Mouse (Mus musculus) hindbrain, embryonic 11.5 days (tissue): ENCODE measurements at regions not wholly inside any gene's neighbourhood (a gene's known extent, or its start where the extent isn't known, plus 50 kb on each side); places are given as distances from the start of the nearest gene placed in this dataset.
A peak's percentile ranks its signal among the peaks of the same experiment; 100 is the strongest.

Source experiments
- ATAC-seq: fragments of 200-750 bp; cut with Nextera tagmentation; 2 replicates; pipeline ENCODE4 v1.8.0; 2017; ENCODE audit warnings: mild to moderate bottlenecking, moderate TSS enrichment, moderate library complexity; ENCODE audit not compliant: low FRiP score
- DNase-seq: peaks from one replicate; pipeline ENCODE4 v3.0.0-alpha.2; 2015; ENCODE audit warnings: low spot score
- H3K27ac ChIP-seq: fragments of 300-500 bp; sonication (generic); 2 replicates; pipeline ENCODE4 v1.5.1; 2014; ENCODE audit warnings: mild to moderate bottlenecking, low read depth, low read length
- H3K27me3 ChIP-seq: fragments of 300-500 bp; sonication (generic); 2 replicates; pipeline ENCODE4 v1.6.1; 2014; ENCODE audit warnings: mild to moderate bottlenecking, low read length, moderate library complexity, mixed read lengths; ENCODE audit not compliant: control insufficient read depth, insufficient read depth
- H3K36me3 ChIP-seq: fragments of 300-500 bp; sonication (generic); 2 replicates; pipeline ENCODE4 v1.6.1; 2014; ENCODE audit warnings: mild to moderate bottlenecking, low read length, moderate library complexity, mixed read lengths; ENCODE audit not compliant: control insufficient read depth, insufficient read depth
- H3K4me1 ChIP-seq: fragments of 300-500 bp; sonication (generic); replicated peaks from 2 replicates; pipeline ENCODE4 v1.6.1; 2014; ENCODE audit warnings: low read length, mixed read lengths; ENCODE audit not compliant: control insufficient read depth, insufficient read depth
- H3K4me2 ChIP-seq: fragments of 300-500 bp; sonication (generic); replicated peaks from 2 replicates; pipeline ENCODE4 v1.6.1; 2014; ENCODE audit warnings: mild to moderate bottlenecking, low read depth, low read length
- H3K4me3 ChIP-seq: fragments of 300-500 bp; sonication (generic); 2 replicates; pipeline ENCODE4 v1.5.1; 2014; ENCODE audit warnings: low read depth, low read length
- H3K9ac ChIP-seq: fragments of 300-500 bp; sonication (generic); 2 replicates; pipeline ENCODE4 v1.6.1; 2014; ENCODE audit warnings: low read depth, low read length
- H3K9me3 ChIP-seq: fragments of 300-500 bp; sonication (generic); 2 replicates; pipeline ENCODE4 v1.6.1; 2016; ENCODE audit warnings: low read length; ENCODE audit not compliant: control insufficient read depth
- WGBS: fragments of 180-500 bp; shearing (Covaris S2); extraction: QIAGEN DNeasy Blood & Tissue Kit; methylation state at CpG from one replicate; pipeline ENCODE4 v1.1.7; 2014; 5-methylcytosine and 5-hydroxymethylcytosine counted together

DNA sequence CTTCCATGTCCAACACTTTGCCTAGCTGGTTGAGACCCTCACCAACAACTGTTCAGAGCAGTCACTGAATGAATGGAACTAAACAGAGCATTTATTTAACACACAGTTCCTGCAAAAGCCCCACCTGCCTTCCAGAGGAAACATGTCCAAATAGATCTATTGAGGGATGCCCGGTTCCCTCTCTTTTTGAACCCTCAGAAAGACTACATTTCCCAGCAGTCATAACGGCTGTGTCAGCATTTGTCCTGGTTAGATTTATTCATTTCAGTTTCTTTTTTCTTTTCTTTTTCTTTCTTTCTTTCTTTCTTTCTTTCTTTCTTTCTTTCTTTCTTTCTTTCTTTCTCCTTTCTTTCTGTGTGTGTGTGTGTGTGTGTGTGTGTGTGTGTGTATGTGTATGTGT is 232.1 kb downstream of the Bcl11b start:
- H3K36me3 ChIP-seq: no peaks in the 10 kb centered on the region
- H3K9ac ChIP-seq: no peak overlapping the region
- no peak overlapping the region for H3K4me2 ChIP-seq
- no peak overlapping the region for H3K4me3 ChIP-seq
- WGBS: 83% methylated on average over 2 of the region's 2 CpGs
- no peaks in the 10 kb centered on the region for H3K4me1 ChIP-seq
- no peaks in the 10 kb centered on the region for H3K9me3 ChIP-seq
- ATAC-seq: no peak
- DNase-seq: no peak
- H3K27ac ChIP-seq: no peak overlapping the region
- H3K27me3 ChIP-seq: no peaks in the 10 kb centered on the region

DNA sequence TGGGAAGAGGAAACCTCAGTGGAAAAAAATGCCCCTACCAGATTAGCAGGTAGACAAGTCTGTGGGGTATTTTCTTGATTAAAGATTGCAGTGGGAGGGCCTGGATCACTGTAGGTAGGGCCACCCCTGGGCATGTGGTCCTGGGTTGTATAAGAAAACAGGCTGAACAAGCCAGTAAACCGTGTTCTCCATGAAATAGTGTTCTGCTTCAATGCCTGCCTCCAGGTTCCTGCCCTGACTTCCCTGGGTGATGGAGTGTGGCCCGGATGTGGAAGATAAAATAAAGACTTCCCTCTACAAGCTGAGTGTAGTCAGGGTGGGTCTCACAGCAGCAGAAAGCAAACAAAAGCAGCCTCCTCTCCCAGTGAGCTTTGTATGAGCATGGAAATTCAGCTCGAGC is 231.6 kb downstream of the Bcl11b start:
- Histone ChIP-seq H3K4me2 (no peak overlapping the region), H3K9ac (no peak overlapping the region), H3K4me1 (no peaks in the 10 kb centered on the region), H3K27ac (no peak overlapping the region), H3K27me3 (no peaks in the 10 kb centered on the region), H3K9me3 (no peaks in the 10 kb centered on the region), H3K36me3 (no peaks in the 10 kb centered on the region), H3K4me3 (no peak overlapping the region)
- ATAC-seq: no peak
- WGBS: 54% methylated on average over 3 of the region's 3 CpGs
- no peak for DNase-seq

DNA sequence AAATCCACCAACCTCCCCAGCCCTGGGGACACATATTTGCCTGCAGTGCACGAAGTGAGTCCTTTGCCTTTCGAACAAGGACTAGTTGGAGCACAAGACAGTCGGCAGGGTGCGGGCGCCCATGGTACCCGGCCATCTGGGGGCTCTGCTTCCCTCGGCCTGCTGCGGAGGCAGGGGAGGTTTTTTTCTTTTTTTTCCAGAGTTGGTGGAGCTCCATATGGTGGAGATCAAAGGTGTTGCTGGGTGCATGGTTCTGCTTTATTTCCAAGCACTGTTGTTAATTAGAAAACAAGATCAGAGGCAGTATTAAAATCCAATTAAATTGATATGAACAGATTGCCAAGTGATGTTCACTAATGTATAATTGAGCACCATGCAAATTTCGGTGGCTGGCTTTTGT is 225.4 kb downstream of the Bcl11b start:
- Histone ChIP-seq H3K4me1 (no peaks in the 10 kb centered on the region), H3K4me3 (no peak overlapping the region), H3K36me3 (no peaks in the 10 kb centered on the region), H3K4me2 (no peak overlapping the region), H3K27ac (no peak overlapping the region), H3K27me3 (no peaks in the 10 kb centered on the region), H3K9ac (no peak overlapping the region), H3K9me3 (no peaks in the 10 kb centered on the region)
- ATAC-seq (no peak), DNase-seq (no peak)
- WGBS: 73% methylated on average over 9 of the region's 9 CpGs

DNA sequence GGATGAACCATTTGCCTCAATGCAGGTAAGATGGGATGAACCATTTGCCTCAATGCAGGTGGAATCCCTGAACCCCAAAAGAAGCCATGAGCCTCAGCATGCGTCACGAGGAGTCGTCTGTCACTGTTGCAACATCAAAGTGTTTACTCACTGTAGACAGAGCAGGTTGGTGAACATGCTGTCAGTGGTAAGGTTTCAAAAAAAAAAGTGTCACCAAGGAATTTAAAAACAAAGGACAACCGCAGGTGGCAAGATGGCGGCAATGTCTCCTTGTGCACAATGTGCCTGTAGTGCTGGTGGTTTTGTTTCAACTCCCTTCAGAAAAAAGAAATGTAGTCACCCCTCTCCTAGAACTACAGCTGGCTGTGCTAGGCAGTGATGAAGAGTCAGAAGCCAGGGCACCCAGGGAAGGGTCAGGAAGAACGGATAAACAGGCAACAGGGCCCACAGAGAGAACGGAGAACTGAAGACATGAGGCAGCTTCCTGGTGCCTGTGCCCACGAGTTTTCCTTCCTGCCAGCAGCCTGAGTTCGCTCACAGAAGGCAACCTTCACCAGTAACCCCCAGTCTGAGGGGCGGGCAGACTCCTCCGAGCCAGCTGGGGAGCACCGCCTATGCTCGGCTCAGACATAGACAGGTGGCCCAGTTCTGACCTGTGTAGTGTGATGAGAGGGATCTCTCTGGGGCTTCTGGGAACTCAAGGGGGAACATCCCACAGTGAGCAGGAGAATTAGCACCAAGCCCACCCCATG is 223.9 kb downstream of the Bcl11b start:
- 86% methylated on average over 13 of the region's 13 CpGs for WGBS

DNA sequence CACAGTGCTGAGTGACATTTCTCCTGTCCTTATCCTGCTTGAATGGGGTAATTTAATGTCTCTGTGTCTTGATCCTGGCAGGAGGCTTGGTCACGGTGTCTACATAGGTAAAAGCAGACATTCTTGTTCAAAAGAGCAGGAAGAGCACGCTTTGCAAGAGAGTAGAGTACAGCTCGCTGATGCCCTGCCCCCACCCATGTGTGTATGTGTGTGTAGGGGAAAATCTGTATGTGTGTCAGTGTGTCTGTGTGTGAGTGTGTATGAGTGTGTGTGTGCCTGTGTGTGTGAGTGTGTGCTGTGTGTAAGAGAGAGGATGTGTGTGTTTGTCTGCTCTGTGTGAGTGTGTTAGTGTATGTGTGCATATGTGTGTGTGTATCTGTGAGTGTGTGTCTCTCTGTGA is 221.3 kb downstream of the Bcl11b start:
- Histone ChIP-seq H3K36me3 (no peaks in the 10 kb centered on the region), H3K4me3 (no peak overlapping the region), H3K27me3 (no peaks in the 10 kb centered on the region), H3K4me2 (no peak overlapping the region), H3K9me3 (no peaks in the 10 kb centered on the region), H3K9ac (no peak overlapping the region), H3K27ac (no peak overlapping the region), H3K4me1 (no peaks in the 10 kb centered on the region)
- 61% methylated on average over 3 of the region's 3 CpGs for WGBS
- DNase-seq (no peak), ATAC-seq (no peak)

More for the DNA sequence above, 223.9 kb downstream of the Bcl11b start:
- Histone ChIP-seq H3K27me3 (no peaks in the 10 kb centered on the region), H3K9ac (no peak overlapping the region), H3K4me2 (no peak overlapping the region), H3K4me3 (no peak overlapping the region), H3K4me1 (no peaks in the 10 kb centered on the region), H3K36me3 (no peaks in the 10 kb centered on the region), H3K9me3 (no peaks in the 10 kb centered on the region), H3K27ac (no peak overlapping the region)
- DNase-seq (no peak), ATAC-seq (no peak)

DNA sequence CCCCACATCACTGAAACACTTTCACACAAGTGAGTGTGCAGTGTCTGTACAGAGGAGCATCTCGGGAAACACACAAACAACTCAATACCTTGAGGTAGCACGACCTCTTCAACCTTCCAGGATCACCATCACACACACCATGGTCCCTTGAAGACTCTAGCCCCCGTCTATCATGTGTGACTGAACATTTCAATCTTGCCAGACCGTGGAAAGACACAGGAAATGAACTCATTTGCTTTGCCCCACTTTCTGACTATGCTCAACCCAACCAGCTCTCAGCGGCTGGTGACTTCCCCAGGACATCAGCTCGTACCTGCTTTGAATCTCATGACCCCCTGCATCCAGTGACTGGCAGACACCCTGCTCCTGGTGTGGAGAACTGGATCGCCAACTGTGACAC is 219.6 kb downstream of the Bcl11b start:
- Histone ChIP-seq H3K27ac (no peak overlapping the region), H3K4me1 (no peaks in the 10 kb centered on the region), H3K4me2 (no peak overlapping the region), H3K36me3 (no peaks in the 10 kb centered on the region), H3K27me3 (no peaks in the 10 kb centered on the region), H3K4me3 (no peak overlapping the region), H3K9ac (no peak overlapping the region), H3K9me3 (no peaks in the 10 kb centered on the region)
- no peak for ATAC-seq
- WGBS: 79% methylated on average over 7 of the region's 7 CpGs
- DNase-seq: no peak

DNA sequence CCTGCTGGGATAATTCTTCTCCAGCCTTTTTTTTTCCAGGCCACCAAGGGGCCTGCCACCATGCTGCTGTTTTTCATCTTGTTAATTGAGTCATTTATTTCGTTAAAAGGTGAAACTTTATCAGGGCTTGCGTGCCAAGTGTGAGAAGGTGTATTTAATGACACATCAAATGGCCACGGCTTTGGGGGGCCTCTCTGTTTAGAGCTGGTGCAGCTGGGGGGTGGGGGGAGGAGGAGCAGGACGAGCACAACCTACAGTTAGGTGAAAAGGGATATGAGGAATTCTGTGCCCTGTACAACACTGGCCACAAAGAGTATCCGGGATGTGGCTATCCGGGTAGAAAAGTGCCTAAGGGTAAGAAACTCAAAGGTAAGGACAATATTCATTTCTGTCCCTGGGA is 213.6 kb downstream of the Bcl11b start:
- Histone ChIP-seq H3K4me1 (no peaks in the 10 kb centered on the region), H3K36me3 (no peaks in the 10 kb centered on the region), H3K27ac (no peak overlapping the region), H3K9me3 (no peaks in the 10 kb centered on the region), H3K27me3 (no peaks in the 10 kb centered on the region), H3K9ac (no peak overlapping the region), H3K4me2 (no peak overlapping the region), H3K4me3 (no peak overlapping the region)
- 43% methylated on average over 6 of the region's 6 CpGs for WGBS
- no peak for ATAC-seq
- no peak for DNase-seq

DNA sequence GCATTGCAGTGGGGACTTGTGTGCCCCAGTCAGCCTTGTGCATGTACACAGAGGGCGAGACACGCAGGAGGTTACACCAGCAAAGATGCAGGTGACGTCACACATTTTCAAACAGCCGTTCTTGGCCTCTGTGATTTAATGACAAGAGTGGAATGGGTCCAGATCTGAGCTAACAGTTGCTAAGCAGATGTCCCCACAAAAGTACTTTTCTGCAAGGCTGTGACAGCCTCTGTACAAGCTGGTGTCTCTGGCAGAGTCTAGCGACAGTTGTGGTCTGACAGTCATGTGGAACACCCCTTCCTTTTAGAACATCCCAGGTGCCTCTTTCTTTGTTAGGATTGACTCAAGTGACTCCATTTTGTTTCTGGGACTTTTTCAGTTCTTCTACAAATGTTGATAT is 203.1 kb downstream of the Bcl11b start:
- H3K36me3 ChIP-seq: no peaks in the 10 kb centered on the region
- H3K9ac ChIP-seq: no peak overlapping the region
- H3K27me3 ChIP-seq: no peaks in the 10 kb centered on the region
- H3K4me1 ChIP-seq: no peaks in the 10 kb centered on the region
- no peak overlapping the region for H3K27ac ChIP-seq
- no peak overlapping the region for H3K4me3 ChIP-seq
- H3K9me3 ChIP-seq: no peaks in the 10 kb centered on the region
- no peak overlapping the region for H3K4me2 ChIP-seq
- WGBS: 88% methylated on average over 5 of the region's 5 CpGs
- ATAC-seq: no peak
- no peak for DNase-seq

DNA sequence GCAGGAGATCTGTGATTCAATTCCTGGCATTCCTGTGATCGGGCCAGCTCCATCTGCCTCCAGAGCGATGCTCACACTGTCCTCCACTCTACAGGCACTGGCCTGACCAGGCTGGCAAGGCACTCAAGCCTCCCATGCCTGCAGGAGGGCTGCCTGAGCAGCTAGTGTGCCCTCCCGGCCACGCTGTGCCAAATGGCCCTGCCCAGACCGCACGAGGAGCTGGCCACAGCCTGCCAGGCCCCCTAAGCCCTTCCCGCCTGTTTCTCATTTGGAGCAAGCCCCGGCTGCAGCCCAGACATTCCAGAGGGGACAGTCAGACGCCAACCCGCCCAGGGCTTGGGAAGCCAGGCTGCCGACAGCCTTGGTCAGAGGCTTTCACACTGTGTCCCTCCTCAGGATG is 195.8 kb downstream of the Bcl11b start:
- WGBS: 30% methylated on average over 11 of the region's 11 CpGs
- peak; percentile 33 for DNase-seq
- Histone ChIP-seq H3K27me3 (no peaks in the 10 kb centered on the region; the same call in 1 of the 2 replicates), H3K27ac (no peak overlapping the region), H3K36me3 (no peaks in the 10 kb centered on the region), H3K4me2 (no peak overlapping the region), H3K4me3 (no peak overlapping the region), H3K9me3 (no peaks in the 10 kb centered on the region), H3K4me1 (no peaks in the 10 kb centered on the region; the same call in 1 of the 2 replicates), H3K9ac (no peak overlapping the region)
- no peak for ATAC-seq
